Mouse (Mus musculus) lung, postnatal 0 days (tissue): ENCODE data around the gene Lnx2.

Experiments
- CTCF ChIP-seq: IDR thresholded peaks from 2 replicates; pipeline ENCODE4 v1.5.1; 2016; ENCODE audit warnings: antibody characterized with exemption, mild to moderate bottlenecking
- EP300 ChIP-seq: IDR thresholded peaks from 2 replicates; pipeline ENCODE4 v1.6.1; 2016; ENCODE audit warnings: antibody characterized with exemption, mild to moderate bottlenecking, control low read depth

- TF ChIP-seq CTCF (no peak), EP300 (no peak)
These were observed 17.7 kb downstream of the Lnx2 start for GRCm38 (mm10) chr5:147058661-147059060.
